Comparison of ENCODE assay signal across 11 mouse cellular contexts in genomic region chr1:117816271-117816670, GRCm38 (mm10). TPM values are rescaled to one million over a fixed set of nuclear protein-coding genes. Genes with fewer than 3 reads are reported as not detected.
"Had no signal": no experiment of that assay in that cellular context is flagged by ENCODE, and none has a peak within 500 bp of the region (broad histone marks: within the 10 kb centered on the region; RNA-seq: fewer than 3 reads in every experiment).

No protein-coding gene starts in this region.

RNA-seq across cellular contexts. Expression of gene Gm28360, which starts 13.6 kb away (rescaled TPM):
- total RNA-seq: left cerebral cortex, postnatal 10 days; left cerebral cortex, postnatal 14 days; left cerebral cortex, postnatal 25 days; left cerebral cortex, postnatal 36 days; left cerebral cortex, postnatal 4 days; liver, adult 2 months; megakaryocyte progenitor cell, adult 5-6 weeks; megakaryocyte, adult 5-6 weeks; megakaryocyte-erythroid progenitor cell, adult 5-6 weeks; midbrain, postnatal 0 days; monocyte, adult 5-6 weeks had no signal

RNA-seq across cellular contexts. Expression of gene B020011L13Rik, which starts 35.3 kb away (rescaled TPM):
- total RNA-seq: left cerebral cortex, postnatal 10 days; left cerebral cortex, postnatal 14 days; left cerebral cortex, postnatal 25 days; left cerebral cortex, postnatal 36 days; left cerebral cortex, postnatal 4 days; liver, adult 2 months; megakaryocyte progenitor cell, adult 5-6 weeks; megakaryocyte, adult 5-6 weeks; megakaryocyte-erythroid progenitor cell, adult 5-6 weeks; midbrain, postnatal 0 days; monocyte, adult 5-6 weeks had no signal
